Mouse (Mus musculus) heart, embryonic 13.5 days (tissue): Measurements from ENCODE around the gene Hivep3. TPM values are rescaled to one million over a fixed set of nuclear protein-coding genes. Genes with fewer than 3 reads are reported as not detected.

ENCODE experiments used
- ATAC-seq: fragments of 200-750 bp; cut with Nextera tagmentation; 2 replicates; pipeline ENCODE4 v1.8.0; 2017; ENCODE audit warnings: moderate TSS enrichment; ENCODE audit not compliant: insufficient number of reproducible peaks, low FRiP score, low TSS enrichment; ENCODE audit errors: extremely low read depth
- H3K27ac ChIP-seq: fragments of 300-500 bp; sonication (generic); replicated peaks from 2 replicates; pipeline ENCODE4 v1.5.1; 2015; ENCODE audit warnings: moderate library complexity, mild to moderate bottlenecking, inconsistent platforms
- H3K27me3 ChIP-seq: fragments of 300-500 bp; sonication (generic); replicated peaks from 2 replicates; pipeline ENCODE4 v1.6.1; 2015; ENCODE audit warnings: mild to moderate bottlenecking, inconsistent platforms
- H3K36me3 ChIP-seq: fragments of 300-500 bp; sonication (generic); 2 replicates; pipeline ENCODE4 v1.6.1; 2015; ENCODE audit warnings: mild to moderate bottlenecking, inconsistent platforms
- H3K4me1 ChIP-seq: fragments of 300-500 bp; sonication (generic); 2 replicates; pipeline ENCODE4 v1.6.1; 2015; ENCODE audit warnings: inconsistent platforms
- H3K4me2 ChIP-seq: fragments of 300-500 bp; sonication (generic); 2 replicates; pipeline ENCODE4 v1.6.1; 2015; ENCODE audit warnings: inconsistent platforms, mild to moderate bottlenecking, moderate library complexity
- H3K4me3 ChIP-seq: fragments of 300-500 bp; sonication (generic); 2 replicates; pipeline ENCODE4 v1.5.1; 2015; ENCODE audit warnings: moderate library complexity, mild to moderate bottlenecking, inconsistent platforms
- H3K9ac ChIP-seq: fragments of 300-500 bp; sonication (generic); 2 replicates; pipeline ENCODE4 v1.6.1; 2015; ENCODE audit warnings: inconsistent platforms, mild to moderate bottlenecking, moderate library complexity
- H3K9me3 ChIP-seq: fragments of 300-500 bp; sonication (generic); 2 replicates; pipeline ENCODE4 v1.6.1; 2016; ENCODE audit warnings: inconsistent platforms
- WGBS: fragments of 180-500 bp; shearing (Covaris S2); methylation state at CpG from one replicate; pipeline ENCODE4 v1.1.7; 2015; ENCODE audit warnings: mixed read lengths; 5-methylcytosine and 5-hydroxymethylcytosine counted together
- polyA plus RNA-seq: library from polyadenylated mRNA; unstranded; fragments of >200 nt; fragmentation: Nextera tagmentation; extraction: Ambion mirVana; gene quantifications from 2 replicates; pipeline ENCODE4 v1.2.1, GENCODE M21; 2015

The Hivep3 gene
- polyA plus RNA-seq, 1 experiment from 2014 or later = 5.0 TPM

DNA sequence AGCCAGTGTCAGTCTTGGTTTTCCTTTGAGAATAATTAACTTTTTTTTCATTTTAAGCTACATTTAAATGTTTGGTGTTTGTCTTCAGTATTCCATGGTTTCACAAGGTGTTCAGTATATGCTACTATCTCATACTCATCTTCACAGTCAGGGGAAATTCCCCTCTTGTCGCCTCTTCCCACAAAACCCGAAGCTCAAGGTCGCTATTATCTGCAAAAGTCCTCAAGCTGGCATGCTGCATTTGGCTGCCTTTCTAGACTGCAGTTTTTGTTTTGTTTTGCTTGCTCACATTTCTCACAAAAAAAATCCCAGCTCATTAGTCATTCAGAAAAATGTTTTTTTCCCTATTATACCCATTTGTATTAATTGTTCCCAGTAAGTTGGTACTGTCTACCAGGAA is 92.4 kb downstream of the Hivep3 start:
- H3K4me1 ChIP-seq = no peaks in the 10 kb centered on the region
- H3K27me3 ChIP-seq = no peaks in the 10 kb centered on the region
- no peak overlapping the region for H3K9ac ChIP-seq
- no peaks in the 10 kb centered on the region for H3K36me3 ChIP-seq
- 23% methylated on average over 3 of the region's 3 CpGs for WGBS
- no peak for ATAC-seq
- H3K9me3 ChIP-seq = 0 out of 2 replicates have a peak, but pooled peaks cover 3% of the 10 kb centered on the region
- no peak overlapping the region for H3K27ac ChIP-seq
- H3K4me2 ChIP-seq = no peak overlapping the region
- no peak overlapping the region for H3K4me3 ChIP-seq

DNA sequence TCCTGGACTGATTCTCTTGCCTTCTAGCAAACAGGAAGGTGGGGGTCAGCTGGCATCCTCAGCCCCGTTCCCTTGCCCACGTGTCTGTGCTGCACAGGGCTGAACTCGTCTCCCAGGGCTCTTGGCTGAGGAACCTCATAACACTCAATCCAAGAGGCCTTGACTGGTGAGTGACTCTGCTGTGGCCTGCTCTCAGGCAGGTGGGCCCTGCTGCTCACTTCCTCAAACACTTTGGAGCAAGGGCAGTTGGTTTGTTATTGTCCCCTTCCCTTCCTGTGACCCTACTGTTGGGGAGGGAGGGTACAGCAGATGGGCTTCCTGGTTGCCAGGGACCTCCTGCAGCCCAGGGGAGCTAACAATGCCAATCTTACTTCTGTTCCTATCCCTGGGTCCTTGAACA is 94.8 kb downstream of the Hivep3 start:
- Histone ChIP-seq H3K36me3 (no peaks in the 10 kb centered on the region), H3K27ac (no peak overlapping the region), H3K4me1 (peaks cover under 1% of the 10 kb centered on the region; the same call in 1 of the 2 replicates), H3K9ac (no peak overlapping the region), H3K9me3 (0 out of 2 replicates have a peak, but pooled peaks cover under 1% of the 10 kb centered on the region), H3K4me2 (no peak overlapping the region), H3K27me3 (no peaks in the 10 kb centered on the region), H3K4me3 (no peak overlapping the region)
- 51% methylated on average over 3 of the region's 3 CpGs for WGBS
- ATAC-seq = no peak

DNA sequence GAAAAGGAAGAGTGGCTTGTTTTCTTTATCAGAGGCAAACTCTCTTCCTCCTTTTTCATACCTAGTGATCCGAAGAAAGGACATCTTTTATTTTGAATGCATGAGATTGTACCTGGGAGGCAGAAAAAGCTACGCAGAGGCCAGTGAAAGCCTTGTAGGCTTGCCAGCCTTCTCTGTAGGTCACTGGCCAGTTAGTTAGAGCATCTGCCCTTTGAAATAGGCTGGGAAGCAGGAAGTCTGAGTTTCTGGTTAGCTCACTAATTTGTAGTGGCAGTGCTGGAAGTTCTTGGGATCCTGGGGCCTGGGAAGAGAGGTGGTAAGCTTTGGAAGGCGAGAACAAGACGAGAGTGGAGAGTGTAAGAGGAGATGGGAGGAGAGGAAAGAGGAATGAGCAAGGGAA is 95.4 kb downstream of the Hivep3 start:
- peaks cover 7% of the 10 kb centered on the region for H3K4me1 ChIP-seq
- no peak overlapping the region for H3K4me3 ChIP-seq
- no peak for ATAC-seq
- H3K27me3 ChIP-seq = no peaks in the 10 kb centered on the region
- no peak overlapping the region for H3K4me2 ChIP-seq
- WGBS = 66% methylated on average over 4 of the region's 4 CpGs
- H3K9ac ChIP-seq = no peak overlapping the region
- H3K27ac ChIP-seq = no peak overlapping the region
- no peaks in the 10 kb centered on the region for H3K36me3 ChIP-seq
- H3K9me3 ChIP-seq = no peaks in the 10 kb centered on the region

DNA sequence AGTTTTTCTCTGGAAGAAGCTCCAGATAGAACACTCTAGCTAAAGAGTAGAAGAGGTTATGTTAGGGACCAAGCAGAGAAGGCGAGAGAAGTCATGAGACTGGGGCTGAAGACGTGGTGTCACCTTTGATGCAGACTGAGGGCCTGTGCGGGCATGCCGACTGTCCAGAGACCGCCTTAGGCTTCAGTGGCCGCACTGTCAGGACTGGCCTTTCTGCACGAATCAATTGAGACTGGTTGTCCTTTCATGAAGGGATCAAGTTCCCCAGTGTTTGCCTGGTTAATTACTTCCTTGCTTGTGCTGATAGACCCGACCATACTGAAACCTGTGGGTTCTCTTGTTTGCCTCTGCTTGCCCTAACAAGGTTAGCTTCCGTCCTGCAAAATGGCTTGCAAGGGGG is 99.7 kb downstream of the Hivep3 start:
- Histone ChIP-seq H3K27ac (no peak overlapping the region), H3K4me3 (no peak overlapping the region), H3K9me3 (no peaks in the 10 kb centered on the region), H3K9ac (no peak overlapping the region), H3K4me2 (no peak overlapping the region), H3K36me3 (no peaks in the 10 kb centered on the region), H3K4me1 (peaks cover 43% of the 10 kb centered on the region), H3K27me3 (no peaks in the 10 kb centered on the region)
- 65% methylated on average over 9 of the region's 9 CpGs for WGBS
- no peak for ATAC-seq

DNA sequence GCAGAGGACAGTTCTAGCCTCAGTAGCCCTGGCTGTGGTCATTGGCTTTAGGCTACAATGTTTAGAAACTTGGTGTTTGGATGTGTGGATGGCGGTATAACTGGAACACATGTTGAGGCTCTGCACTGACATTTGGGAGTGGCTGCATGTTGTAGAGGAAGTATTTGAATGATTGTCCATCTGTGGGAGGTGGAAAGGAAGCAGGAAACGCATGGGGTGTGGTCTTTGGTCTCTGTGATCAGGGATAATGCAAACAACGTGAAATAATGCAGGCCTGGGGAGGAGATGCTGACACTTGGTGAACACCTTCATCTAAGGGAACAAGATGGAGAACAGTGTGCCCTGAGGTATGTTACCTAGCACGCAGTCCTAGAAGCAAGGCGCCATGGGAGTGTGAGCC is 100.3 kb downstream of the Hivep3 start:
- H3K4me2 ChIP-seq = no peak overlapping the region
- no peaks in the 10 kb centered on the region for H3K36me3 ChIP-seq
- peaks cover 49% of the 10 kb centered on the region for H3K4me1 ChIP-seq
- no peak for ATAC-seq
- no peaks in the 10 kb centered on the region for H3K27me3 ChIP-seq
- no peaks in the 10 kb centered on the region for H3K9me3 ChIP-seq
- no peak overlapping the region for H3K9ac ChIP-seq
- 56% methylated on average over 5 of the region's 5 CpGs for WGBS
- no peak overlapping the region for H3K4me3 ChIP-seq
- no peak overlapping the region for H3K27ac ChIP-seq

DNA sequence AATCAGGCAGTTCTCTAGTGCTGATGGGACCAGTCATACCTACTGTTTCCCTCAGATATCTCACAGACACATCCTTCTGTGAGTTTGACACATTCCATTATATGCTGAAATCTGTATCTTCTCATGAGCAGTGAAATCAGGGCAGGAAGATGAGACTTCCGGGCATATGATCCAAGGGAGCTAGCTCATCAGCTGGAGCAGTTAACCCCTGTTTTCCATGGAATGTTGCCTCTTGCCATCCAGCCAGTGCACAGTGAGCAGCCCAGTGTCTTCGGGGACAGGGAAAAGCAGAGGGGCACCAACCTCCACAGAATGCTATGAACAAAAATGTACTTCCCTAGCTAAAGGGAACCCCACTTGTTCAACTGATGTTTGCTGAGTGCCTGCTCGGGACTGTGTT is 102.6 kb downstream of the Hivep3 start:
- Histone ChIP-seq H3K9ac (no peak overlapping the region), H3K4me2 (no peak overlapping the region), H3K9me3 (no peaks in the 10 kb centered on the region), H3K27ac (0 out of 2 replicates have a peak overlapping the region, but pooled peaks have one; percentile 10), H3K36me3 (no peaks in the 10 kb centered on the region), H3K4me1 (peaks cover 49% of the 10 kb centered on the region), H3K27me3 (no peaks in the 10 kb centered on the region), H3K4me3 (no peak overlapping the region)
- WGBS = 47% methylated on average over 3 of the region's 3 CpGs
- ATAC-seq = no peak; the same call in 1 of the 2 replicates

DNA sequence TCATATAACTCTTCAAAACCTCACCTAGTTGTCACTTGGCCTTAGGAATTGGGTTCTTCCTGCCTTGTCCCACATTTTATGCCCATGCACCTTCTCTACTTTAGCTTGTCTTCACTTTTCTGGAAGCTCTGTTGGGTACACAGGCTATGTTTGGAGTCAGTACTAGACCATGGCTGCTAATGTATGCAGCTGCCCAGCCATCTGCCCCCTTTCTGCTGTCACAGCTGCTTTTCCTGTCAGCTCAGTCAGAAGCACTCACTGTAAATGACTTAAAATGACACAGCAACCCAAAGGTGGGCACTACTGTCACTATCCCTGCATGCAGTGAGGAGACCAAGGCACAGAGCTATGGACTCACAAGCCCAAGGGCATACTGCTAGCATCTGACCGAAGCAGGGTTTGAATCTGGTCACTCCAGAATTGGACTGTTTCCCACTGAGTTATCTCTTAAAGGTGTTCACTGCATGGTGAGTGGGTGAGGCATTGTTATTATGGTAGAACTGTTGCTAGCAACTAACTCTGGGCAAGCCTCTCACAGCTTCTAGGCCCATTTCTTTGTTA is 104.0 kb downstream of the Hivep3 start:
- Histone ChIP-seq H3K4me1 (peaks cover 49% of the 10 kb centered on the region), H3K27ac (peak overlapping the region; percentile 49), H3K9ac (no peak overlapping the region), H3K36me3 (no peaks in the 10 kb centered on the region), H3K4me2 (no peak overlapping the region), H3K4me3 (no peak overlapping the region), H3K27me3 (no peaks in the 10 kb centered on the region), H3K9me3 (no peaks in the 10 kb centered on the region)
- WGBS = 37% methylated on average over 1 of the region's 1 CpGs
- ATAC-seq = no peak

DNA sequence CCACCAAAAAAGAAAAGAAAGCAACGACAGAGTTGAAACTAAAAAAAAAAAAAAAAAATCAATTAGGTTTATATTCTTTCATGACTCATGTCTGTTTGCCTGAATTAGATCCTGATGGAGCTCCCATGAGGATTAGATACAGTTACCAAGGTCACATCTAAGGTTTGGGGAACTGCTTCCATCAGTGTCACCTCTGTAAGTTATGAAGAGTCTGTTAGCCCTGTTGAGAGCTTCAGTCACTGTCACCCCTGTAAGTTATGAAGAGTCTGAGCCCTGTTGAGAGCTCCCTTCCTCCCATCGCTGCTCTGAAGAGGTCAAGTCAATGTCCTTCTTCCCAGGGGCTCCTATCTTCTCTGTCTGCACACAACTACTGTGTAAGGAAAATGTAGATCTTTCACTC is 104.7 kb downstream of the Hivep3 start:
- Histone ChIP-seq H3K9ac (no peak overlapping the region), H3K4me1 (peaks cover 49% of the 10 kb centered on the region), H3K36me3 (no peaks in the 10 kb centered on the region), H3K27ac (peak overlapping the region; percentile 49; the same call in 1 of the 2 replicates), H3K9me3 (no peaks in the 10 kb centered on the region), H3K4me3 (no peak overlapping the region), H3K4me2 (no peak overlapping the region), H3K27me3 (no peaks in the 10 kb centered on the region)
- 45% methylated on average over 2 of the region's 2 CpGs for WGBS
- ATAC-seq = no peak

DNA sequence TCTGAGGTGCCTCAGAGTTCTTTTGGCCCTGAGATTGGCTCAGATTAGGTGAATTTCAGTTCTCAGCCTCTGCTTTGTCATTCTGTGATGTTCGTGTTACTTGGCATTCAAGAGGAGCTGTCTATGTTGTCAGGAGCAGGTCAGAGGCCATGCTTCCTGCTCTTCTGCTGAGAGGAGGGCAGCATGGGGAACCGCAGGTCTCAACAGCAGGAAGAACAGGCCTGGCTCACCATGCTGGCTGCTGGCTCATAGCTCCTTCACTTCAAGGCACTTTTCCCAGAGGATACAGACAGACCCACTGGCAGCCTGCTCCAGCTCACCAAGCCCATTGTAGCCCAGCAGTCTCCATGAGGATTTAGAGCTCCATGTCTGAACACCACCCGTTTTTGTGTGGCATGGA is 109.7 kb downstream of the Hivep3 start:
- Histone ChIP-seq H3K4me2 (no peak overlapping the region), H3K9ac (no peak overlapping the region), H3K4me3 (no peak overlapping the region), H3K36me3 (no peaks in the 10 kb centered on the region), H3K4me1 (peaks cover 6% of the 10 kb centered on the region), H3K9me3 (no peaks in the 10 kb centered on the region), H3K27me3 (no peaks in the 10 kb centered on the region), H3K27ac (no peak overlapping the region)
- 46% methylated on average over 3 of the region's 3 CpGs for WGBS
- no peak for ATAC-seq

DNA sequence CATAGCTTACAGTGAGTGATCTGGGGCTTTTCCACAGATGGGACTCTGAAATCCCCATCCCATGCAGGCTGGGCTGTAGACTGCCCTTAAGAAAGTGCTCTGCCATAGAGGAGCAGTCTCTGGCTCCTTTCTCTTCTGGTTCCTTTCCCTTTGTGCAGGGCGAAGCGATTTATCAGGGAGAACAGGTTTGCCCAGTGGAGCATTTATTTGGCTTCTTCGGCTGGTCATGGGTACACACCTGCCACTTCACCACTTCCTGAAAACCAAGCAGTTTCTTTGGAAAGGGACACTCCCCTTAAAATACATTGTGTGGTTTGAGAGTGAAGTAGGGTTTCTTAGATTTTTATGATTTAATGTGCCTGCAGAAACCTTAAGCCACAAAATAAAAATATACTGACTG is 110.7 kb downstream of the Hivep3 start:
- H3K4me3 ChIP-seq = no peak overlapping the region
- no peaks in the 10 kb centered on the region for H3K36me3 ChIP-seq
- H3K4me1 ChIP-seq = no peaks in the 10 kb centered on the region
- no peaks in the 10 kb centered on the region for H3K27me3 ChIP-seq
- WGBS = 91% methylated on average over 3 of the region's 3 CpGs
- H3K4me2 ChIP-seq = no peak overlapping the region
- H3K9me3 ChIP-seq = no peaks in the 10 kb centered on the region
- ATAC-seq = no peak
- no peak overlapping the region for H3K9ac ChIP-seq
- H3K27ac ChIP-seq = no peak overlapping the region

DNA sequence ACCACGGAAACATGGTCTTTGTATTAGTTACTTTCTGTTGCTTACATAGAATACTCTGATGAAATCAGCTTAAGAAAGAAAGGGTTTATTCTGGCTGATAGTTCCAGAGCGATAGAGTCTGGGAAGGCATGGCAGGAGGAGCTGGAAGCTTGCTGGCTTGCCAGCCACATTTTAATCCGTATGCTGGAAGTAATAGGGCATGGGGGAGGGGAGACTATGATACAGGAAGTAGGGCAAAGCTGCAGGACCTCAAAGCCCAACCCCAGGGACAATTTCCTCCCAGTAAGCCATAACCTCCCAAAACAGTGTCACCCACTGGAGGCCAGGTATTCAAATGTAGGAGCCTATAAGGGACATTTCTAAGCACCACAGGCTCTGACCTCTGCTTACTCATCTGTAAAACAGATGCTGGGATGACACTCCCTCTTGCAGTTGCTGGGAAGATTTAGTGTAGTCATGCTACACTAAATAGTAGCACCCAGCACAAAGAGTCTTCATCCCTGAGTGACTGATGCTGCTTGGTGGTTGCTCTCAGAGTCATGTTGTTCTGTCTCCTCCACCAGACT is 112.1 kb downstream of the Hivep3 start:
- no peak for ATAC-seq
- H3K9ac ChIP-seq = no peak overlapping the region
- H3K27me3 ChIP-seq = no peaks in the 10 kb centered on the region
- H3K4me2 ChIP-seq = no peak overlapping the region
- WGBS = 64% methylated on average over 3 of the region's 3 CpGs
- H3K4me1 ChIP-seq = no peaks in the 10 kb centered on the region
- H3K4me3 ChIP-seq = no peak overlapping the region
- no peaks in the 10 kb centered on the region for H3K9me3 ChIP-seq
- H3K27ac ChIP-seq = no peak overlapping the region
- H3K36me3 ChIP-seq = no peaks in the 10 kb centered on the region

DNA sequence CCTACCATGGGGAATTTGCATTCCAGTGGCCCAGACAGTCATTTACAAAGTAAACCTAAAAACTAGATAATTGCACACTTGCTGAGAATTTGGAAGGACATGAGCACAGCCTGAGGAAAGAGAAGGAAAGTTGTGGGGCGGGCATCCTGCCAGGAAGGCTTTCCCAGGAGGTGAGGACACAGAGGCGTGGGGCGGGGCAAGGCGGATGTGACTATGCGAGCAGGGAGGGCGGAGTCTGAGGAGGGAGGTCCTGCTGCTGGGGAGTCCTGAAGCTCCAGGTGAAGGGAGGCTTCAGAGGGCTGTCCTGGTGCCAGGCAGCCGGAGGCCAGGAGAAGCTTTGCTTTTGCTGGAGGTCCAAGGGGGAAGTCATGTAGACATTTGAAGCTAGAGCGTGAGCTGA is 118.9 kb downstream of the Hivep3 start:
- H3K9ac ChIP-seq = no peak overlapping the region
- H3K4me2 ChIP-seq = no peak overlapping the region
- H3K4me3 ChIP-seq = no peak overlapping the region
- H3K4me1 ChIP-seq = peaks cover 5% of the 10 kb centered on the region; the same call in 1 of the 2 replicates
- no peaks in the 10 kb centered on the region for H3K9me3 ChIP-seq
- H3K27ac ChIP-seq = no peak overlapping the region
- H3K27me3 ChIP-seq = no peaks in the 10 kb centered on the region
- ATAC-seq = no peak; the same call in 1 of the 2 replicates
- 52% methylated on average over 8 of the region's 8 CpGs for WGBS
- H3K36me3 ChIP-seq = no peaks in the 10 kb centered on the region
